Mouse (Mus musculus) cerebellum, adult 2 months (tissue): Measurements from ENCODE around the gene Gm20479.

ENCODE experiments used
- CTCF ChIP-seq: fragments of 200-500 bp; IDR thresholded peaks from 2 replicates; pipeline ENCODE4 v1.5.1; 2011; ENCODE audit warnings: low read depth, mild to moderate bottlenecking, control low read depth, low read length, moderate library complexity, borderline replicate concordance; ENCODE audit not compliant: insufficient read depth
- POLR2A ChIP-seq: fragments of 200-500 bp; IDR thresholded peaks from 2 replicates; pipeline ENCODE4 v1.6.1; 2011; ENCODE audit warnings: low read length, control low read depth, borderline replicate concordance; ENCODE audit not compliant: insufficient read depth

DNA sequence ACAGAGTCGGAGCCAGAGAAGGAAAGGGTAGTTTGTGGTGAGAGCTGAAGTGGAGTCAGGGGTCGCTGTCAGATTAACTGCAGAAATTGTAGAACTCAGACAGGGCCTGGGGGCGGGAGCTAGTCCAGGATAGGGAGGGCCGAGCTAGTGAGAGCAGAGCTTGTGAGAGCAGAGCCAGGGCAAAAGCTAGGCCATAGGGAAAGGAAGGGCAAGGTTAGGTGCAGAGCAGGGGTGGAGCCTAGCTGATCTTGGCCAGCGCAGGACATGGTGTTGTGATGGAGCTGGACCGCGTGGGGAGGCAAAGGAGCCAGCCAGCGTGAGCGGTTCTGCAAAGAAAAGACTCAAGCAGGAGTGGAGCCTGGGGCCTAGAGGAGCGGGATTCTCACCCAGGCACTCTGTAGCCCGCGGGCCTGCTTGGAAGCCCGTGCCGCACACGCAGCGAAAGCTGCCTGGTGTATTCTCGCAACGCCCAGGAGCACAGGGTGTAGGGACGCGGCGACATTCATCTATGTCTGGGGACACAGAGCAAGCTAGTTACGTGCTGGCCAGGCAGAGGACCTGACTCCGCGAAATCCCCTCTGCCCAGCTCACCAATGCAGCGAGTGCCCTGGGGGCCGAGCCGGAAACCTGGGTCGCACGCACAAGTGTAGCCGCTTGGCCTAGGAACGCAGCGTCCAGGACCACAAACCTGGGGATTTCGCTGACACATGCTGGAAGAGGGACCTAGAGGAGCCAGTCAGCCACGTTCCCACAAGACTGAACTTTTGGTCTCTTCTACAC is 30.9 kb downstream of the Gm20479 start:
- TF ChIP-seq CTCF, result no peak
- no peak for TF ChIP-seq POLR2A
